Mouse (Mus musculus) spleen, postnatal 14 days (tissue): Measurements from ENCODE around the gene Cybc1.

Experiments
- DNase-seq, 2 experiments: peaks; one replicate each; pipeline ENCODE4 v3.0.0; 2021 to 2022; ENCODE audit warnings: low spot score in 2 of 2

Cybc1 gene

DNA sequence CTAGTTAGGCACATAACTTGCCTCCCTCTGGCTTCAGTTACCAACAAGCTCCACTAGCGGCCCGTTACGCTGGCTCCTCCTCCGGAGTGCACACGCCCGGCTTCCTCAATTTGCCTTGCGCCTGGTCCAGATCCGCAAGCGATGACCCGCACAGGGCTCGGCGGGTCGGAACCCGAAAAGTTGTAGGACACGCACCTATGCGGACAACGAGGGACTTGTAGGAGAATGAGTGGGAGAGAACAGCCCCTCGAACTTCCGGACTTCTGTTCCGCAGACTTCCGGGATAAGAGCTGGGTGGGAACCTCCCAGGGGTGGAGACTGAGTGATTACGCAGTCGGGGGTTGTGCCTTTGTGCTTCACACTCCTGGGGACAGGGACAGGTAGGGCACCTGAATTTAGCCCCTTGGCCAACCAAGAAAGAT lies at the start of gene Cybc1:
Cybc1 (minus strand) TSS at position 305 of the 422 bp plus-strand sequence.
- peak; percentile 57 to 65 for DNase-seq

DNA sequence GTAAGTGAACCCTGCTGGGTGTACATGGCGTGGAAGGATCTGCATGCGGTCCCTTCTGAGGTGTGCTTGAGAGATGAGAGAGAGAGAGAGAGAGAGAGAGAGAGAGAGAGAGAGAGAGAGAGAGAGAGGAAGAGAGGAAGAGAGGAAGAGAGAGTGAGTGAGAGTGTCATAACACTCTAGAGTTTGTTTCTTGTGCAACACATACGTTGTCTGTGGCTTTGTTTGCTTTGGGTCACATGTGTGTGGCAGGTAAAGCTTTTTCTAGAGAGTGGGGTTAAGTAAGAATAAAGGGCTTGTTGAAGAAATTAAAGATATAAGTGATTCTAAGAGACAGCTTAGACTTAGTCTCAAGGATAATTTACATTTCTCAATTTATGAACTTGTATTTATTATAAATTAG lies 48.9 kb upstream of the Cybc1 start:
- DNase-seq, result no peak

DNA sequence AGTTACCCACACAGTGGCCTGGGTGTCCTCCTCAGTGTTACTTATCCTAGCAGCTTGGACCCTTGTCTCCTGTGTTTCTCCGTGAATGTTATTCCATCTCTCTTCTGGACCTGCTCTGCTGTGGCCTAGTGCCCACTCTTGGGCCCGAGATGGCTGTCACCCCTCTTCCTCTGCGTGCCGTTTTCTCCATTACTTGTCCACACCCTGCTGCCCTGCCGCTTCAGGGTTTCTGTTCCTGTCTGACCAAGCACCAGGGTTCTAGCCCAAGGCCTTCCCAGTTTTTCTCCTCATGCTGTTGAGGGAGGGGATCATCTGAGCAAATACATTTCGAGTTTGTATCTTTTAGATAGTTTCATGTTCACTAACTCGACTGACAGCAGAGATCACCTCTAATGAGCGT lies 48.4 kb upstream of the Cybc1 start:
- no peak for DNase-seq

DNA sequence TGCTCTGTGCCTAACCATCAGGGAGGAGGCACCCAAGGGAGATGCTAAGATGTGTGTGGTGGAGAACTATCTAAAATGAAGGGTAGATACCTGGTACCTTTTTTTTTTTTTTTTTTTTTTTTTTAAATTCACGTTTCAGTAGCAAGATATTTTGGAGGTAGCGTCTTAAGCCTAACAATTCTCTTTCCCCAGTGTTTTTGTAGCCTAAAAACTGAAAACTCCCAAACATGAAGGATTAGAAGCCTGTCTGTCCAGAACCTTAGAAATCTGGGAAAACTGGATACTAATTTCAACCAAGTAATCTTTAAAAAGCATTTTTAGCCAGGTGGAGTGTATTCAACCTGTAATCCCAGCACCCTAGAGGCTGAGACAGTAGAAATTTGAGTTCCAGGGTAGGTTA lies 32.0 kb upstream of the Cybc1 start:
- no peak for DNase-seq

DNA sequence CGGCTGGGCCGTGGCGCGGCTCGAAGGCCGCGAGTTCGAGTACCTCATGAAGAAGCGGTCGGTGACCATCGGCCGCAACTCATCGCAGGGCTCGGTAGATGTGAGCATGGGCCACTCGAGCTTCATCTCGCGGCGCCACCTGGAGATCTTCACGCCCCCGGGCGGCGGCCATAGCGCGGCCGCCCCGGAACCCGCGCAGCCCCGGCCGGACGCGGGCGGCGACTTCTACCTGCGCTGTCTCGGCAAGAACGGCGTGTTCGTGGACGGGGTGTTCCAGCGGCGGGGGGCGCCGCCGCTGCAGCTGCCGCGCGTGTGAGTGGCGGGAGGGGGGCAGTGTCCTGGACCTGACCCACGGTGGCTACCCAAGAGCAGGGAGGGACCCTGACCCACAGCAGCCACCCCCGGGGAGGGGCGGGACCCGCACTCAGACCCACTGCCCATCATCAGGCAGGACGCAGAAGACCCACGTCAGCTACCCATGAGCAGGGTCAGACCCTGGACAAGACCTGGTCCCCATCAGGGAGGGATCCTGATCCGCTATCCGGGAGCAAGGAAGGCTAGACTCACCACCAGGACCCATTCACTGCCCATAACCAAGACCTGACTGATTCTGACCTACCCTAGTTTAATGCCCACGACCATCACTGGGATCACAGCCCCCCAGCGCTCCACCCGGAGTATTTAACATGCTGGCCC lies 31.2 kb upstream of the Cybc1 start:
- peak; percentile 21 to 37 for DNase-seq

DNA sequence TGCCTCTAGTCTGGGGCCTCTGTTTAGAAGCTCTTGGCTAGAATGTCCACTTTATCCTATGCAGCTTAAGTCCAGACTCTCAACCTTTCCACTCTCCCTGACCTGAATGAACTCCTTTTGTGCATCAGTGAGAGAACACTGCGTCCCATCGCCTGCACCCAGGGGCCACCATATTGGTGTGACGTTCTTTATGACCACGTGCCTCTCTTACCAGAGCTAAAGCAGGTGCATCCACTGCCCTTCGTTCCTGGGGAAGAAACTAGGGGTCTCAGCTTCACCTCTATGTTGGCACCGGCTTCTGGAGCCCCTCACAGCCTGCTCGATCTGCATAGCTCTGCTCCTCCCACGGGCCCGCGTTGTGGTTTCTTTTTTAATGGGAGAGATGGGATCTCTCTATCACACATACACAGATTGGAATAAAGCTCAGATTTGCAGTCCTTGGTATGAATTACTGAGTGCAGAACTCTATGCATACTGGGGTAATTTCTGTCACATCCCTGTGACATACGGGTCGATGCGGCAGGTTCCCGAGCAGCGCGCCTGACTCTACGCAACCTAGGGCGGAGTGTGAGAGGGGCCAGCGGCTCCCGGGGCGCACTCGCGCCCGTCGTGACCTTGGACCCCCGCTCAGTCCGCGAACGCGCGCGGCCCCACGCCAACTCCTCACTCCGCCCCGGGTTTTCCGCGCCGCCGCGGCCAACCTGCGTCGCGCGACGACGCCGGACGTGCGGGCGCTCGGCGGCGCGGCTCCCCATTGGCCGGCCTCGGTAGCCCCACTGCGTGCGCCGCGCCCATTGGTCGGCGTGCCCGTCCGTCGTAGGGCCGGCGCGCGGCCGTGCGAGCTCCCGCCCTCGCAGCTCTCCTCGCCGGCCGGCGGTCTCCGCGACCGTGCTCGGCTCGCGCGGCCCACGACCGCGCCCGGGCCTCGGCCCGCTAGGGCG lies 30.3 kb upstream of the Cybc1 start, which contains the start of gene Foxk2:
Foxk2 (plus strand) TSS at position 831 of the 941 bp plus-strand sequence.
- DNase-seq, result peak; percentile 86 to 91

DNA sequence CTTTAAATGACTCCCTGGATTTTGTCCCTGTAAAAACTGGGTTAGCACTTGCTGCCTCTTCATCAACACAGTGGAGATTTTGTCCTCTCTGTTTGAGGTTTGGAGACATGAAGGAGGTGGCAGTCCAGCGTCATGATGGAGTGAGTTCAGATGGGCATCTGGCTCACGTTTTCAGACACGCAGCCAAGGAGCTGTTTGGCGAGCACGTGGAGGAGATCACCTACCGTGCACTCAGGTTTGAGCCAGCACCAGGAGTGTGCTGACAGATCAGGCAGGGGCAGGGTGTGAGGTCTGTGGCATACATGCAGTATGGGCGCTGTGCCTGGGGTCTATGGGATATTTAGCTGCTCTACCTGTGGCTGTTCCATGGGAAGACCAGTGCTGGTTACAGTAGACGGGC lies 21.1 kb upstream of the Cybc1 start:
- DNase-seq, result no peak

DNA sequence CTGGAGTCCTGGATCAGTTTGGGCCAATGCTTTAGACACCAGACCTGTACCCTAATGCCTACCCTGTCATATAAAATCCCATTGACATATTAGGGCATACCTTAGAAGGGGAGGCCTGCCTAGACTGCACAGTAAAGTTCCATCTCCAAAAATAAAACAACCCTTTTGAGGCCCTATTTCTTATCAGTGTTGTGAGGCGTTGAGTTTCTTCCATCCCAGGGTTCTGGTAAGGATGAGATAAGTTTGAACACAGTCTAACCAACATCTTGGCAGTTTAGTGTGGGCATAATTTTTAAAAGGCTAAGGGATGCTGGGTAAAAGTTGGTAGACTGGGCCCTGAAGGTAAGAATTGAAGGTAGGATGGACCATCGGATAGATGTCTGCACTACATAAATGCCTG lies 10.5 kb upstream of the Cybc1 start:
- peak in 1 of 2 experiments; percentile 12 for DNase-seq

DNA sequence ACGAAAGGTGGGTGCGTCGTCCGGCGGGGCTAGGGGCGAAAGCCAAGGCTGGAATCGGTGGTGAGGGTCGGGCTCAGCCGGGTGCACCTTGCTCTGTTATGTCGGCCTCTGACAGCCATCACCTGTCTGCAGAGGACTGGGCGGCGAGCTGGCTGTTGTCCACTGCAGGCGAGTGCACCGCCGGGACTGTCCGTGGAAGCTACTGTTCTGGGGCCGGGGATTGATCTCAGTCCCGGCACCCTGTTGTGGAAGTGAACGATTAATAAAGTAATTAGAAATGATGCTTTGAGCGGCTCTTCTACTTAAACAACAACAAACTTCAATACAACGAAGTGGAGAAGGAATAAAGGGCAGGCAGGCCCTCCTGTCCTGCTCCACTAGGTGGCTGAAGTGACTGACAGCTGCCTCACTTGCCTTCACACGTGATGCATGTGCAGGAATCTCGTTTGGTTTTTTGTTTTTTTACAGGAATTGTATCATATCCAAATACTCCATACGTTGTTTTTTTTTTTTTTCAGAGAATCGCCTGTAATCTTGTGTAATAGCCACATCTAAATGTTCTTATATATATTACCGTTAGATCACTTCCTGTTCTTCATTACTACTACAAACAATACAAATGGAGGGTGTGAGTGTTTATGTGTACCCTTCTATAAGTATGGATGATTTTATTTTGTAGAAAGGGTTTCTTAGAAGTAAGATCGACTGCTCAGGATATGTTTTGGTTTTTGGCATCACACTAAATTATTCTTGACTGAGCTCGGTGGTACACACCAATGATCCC lies 8.4 kb upstream of the Cybc1 start:
- DNase-seq, result peak in 1 of 2 experiments; percentile 35

DNA sequence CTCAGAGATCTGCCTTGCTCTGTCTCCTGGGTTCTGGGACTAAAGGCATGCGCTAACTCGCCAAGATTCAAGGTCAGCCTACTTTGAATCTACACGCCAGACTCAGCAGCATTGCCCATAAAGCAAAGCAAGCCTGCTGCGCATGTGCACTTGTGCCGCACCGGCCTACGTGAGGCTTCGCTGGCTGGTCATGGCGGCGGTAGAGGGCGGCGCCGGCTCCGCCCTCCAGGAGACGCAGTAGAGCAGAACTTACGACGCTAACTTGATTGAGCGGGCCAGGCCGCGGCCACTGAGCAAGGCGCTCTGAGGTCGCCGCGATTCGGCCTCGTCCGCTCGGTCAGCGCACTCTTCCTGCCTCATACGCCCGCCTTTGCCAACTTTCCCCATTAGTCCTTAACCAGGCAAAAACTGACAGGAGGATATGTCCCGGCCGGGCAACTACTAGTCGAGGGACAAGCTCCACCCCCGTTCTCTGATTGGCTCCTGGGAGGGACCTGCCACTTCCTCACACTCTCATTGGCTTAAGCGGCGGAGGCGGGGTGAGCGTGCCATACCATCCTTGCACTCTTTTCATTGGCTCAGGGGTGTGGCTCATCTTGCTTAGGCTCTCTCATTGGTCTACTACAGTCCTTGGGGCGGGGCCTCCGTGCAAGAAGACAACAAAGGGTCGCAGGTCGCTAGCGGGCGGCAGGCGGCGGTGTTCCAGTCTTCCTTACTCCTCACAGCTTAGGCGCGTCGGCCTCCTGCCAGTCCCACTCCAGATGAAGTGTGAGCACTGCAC lies 7.6 kb upstream of the Cybc1 start, which contains the start of gene Narf:
Narf (plus strand) TSS at position 690 of the 781 bp plus-strand sequence.
- peak; percentile 95 for DNase-seq

DNA sequence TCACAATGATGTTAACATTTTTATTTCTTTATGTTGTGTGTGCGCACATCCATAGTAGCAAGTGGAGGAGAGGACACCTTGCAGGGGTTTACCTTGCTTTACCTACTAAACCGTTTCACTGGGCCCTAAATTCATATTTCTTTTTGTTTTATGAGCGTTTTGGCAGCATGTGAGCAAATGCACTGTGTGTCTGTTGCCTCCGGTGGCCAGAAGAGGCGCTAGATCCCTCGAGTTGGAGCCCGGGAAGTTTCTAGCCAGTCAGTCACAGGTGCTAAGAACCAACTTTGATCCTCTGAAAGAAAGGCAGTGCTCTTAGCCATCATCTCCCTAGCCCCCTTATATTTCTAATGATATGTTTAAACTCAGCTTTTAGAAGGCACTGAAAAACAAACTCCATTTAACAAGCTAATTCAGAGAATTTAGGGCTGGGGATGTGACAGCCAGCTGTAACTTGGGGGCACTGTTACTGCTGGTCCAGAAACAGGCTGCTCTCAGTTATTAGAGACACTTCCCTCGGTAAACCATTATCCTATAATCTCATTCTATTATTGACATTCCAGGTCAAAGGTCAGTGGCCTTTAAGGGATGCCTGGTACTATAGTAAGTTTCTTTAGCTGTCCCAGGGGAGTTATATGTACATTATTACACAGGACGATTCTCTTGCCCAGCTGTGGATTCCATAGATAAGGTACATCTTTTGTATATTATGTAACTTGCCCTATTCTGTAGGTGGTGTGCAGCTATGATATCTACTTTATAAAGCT lies 6.5 kb upstream of the Cybc1 start:
- peak; percentile 35 to 63 for DNase-seq

DNA sequence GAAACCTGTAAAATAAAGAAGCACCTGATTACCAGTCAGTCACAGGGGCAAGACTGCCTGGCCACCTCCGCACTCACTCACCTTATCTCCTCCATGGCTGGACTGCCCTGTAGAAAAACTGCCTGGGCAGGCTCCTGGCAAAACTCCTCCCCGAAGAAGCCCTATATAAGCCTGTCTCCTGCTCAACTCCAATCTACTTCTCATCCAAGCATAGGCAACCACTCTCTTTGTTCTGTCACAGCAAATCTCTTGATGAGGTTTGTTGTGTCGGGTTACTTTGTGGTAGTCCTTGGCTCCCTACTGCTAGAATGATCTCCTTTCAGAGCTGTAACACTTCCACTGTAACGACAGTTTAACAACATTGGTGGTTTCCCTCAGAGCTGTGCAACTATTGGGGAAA lies 3.6 kb upstream of the Cybc1 start:
- no peak for DNase-seq

DNA sequence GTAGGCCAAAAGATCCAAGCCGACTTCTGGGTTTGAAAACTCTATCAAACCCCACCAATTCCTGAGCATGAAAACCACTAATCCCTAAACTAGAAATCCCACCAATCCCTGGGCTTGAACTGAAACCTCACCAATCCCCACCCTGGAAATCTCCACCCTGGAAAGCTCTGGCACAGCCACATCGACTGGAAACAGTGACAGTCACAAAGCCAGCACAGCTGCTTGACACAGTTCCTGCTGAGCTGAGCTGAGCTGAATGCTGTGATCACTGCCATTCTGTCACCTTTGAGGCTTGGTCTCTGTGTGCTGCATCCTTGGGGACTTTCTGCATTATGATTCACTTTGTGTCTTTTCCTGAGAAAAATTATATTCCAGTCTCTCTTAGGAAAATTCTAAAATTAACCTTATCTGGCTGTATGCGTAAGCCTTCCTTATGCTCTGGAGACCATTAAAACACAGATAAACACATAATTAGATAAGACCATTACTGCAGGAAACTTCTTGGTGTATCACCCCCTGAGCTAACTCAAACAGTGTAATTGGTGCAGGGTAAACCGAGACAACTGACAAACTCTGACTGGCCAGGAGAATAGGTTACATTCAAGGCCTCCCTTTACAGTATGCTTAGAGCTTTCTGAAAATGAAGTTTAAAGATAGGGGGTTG lies 2.6 kb upstream of the Cybc1 start:
- DNase-seq, result no peak

DNA sequence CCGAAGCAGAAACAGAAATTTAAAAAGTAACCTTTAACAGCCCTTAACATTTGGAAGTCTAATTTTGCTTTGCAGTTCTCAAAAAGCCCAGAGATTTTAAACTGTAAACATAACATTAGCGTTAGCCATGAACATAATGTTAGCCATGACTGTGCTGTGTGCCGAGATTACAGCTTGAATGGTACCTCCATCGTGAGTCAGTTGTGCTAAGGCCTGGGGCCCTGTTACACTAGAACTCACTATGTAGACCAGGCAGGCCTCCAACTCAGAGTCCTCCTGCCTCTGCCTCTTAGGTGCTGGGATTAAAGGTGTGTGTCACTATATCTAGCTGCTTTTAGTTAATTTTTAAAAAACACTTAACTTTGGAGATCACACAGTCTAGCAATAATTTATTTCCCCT lies 2.1 kb upstream of the Cybc1 start:
- no peak for DNase-seq

DNA sequence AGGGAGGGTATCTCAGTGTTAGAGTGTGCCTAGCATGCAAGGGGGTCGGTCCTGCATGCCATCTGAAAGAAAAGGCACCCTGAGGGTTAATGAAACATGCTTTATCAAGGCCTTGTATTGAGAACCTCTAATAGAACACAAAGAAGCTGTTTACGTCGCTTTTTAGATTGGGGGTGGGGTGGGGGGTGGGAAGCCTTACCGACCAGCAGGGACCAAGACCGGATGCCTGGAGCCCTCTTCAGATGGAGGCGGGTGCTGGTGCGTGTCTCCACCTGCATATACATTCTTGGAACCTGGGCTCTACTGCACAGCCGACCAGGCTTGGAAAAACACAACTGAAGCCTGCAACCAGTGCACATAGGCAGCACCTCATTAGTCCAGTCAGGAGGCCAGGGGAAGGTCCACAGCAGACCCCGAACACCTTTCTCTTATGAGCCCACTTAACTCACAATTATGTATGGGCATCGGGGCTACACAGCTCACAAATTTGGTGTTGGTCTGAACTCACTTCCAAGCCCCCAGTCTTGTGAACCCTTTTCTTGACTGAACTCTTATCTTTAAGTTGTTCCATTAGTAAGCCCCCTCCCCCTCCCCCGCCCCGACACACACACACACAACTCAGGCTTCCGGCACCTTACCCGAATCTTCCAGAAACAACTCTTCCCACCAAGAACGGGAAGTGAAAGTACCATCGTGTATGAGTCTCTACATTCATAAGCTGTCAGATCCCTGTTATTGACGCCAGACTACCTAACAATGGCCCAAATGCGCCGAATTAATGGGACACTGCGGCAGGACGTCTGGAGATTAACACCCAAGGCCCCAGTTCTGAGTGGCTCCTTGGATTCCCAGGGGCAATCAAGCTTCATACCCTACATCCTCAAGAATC lies 749 bp downstream of the Cybc1 start:
- DNase-seq, result no peak

DNA sequence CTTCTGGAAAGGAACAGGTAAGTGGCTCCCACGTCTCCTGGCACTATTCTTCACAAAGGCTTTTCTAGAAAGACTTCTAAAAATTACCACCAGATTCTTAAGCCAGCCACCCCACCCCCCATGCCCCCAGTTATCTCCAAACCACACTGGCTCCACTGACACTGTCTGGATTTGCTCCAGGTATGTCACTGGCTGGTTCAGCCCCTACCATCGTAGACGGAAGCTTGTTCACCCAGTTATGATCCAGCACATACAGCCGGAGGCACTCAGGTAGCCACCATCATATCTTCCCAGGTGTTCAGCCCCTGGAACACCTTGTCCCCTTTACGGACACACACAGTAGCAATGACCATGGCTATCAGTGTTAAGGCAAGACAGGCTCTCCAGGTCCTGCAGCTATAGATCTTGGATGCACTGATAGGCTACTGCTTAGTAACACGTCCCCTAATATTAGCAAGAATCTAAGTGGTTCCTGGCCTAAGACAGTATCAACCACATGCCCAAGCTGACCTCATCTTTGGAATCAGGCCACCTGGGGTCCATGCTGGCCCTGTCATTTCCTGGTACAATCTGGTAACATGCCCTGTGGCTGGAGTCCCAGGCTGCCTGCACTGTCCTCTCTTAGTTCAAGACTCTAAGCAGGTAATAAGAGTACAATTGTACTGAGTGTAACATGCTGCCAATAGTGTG lies 7.7 kb downstream of the Cybc1 start:
- DNase-seq, result no peak

DNA sequence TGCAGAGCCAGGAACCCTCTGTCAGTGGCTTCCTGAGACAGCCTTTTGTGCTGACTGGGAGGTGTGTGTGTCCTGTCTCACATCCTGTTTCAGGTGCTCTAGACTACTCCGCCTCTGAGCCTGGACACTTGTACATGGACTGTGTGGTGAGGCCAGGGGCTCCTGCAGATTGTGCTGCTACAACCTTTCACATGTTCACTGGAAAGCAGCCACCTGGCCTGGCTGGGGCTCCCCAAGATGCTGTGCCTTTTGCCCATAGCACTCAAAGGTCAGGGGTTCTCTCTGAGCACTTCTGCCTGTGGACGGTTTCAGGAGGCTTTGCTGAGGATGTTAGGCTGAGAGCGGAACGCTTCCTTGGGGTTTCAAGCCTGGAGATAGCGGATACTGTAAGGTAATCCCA lies 8.4 kb downstream of the Cybc1 start:
- DNase-seq, result no peak

DNA sequence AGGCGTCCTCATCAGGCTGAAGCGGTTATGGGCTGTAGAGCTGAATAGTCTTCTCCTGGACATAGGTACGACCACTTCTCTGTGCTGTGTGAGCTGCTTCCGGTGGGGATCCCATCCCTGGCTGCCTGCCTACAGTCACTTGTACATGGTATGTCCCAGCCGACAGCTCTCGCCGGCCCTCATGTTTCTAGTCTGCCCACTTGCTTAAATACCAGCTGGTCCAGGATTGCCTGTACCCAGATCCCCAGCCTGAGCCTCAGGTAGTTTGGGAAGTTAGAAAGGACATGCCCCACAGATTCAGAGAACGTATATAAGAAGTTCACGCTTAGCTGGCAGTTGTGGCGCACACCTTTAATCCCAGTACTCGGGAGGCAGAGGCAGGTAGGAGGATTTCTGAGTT lies 9.3 kb downstream of the Cybc1 start:
- no peak for DNase-seq
